Mouse (Mus musculus): ENCODE data around the gene Pla2r1. TPM values are rescaled to one million over a fixed set of nuclear protein-coding genes. Genes with fewer than 3 reads are reported as not detected.

Gene Pla2r1
- polyA plus RNA-seq, 1 experiment from 2014 or later = 2.1 TPM

DNA sequence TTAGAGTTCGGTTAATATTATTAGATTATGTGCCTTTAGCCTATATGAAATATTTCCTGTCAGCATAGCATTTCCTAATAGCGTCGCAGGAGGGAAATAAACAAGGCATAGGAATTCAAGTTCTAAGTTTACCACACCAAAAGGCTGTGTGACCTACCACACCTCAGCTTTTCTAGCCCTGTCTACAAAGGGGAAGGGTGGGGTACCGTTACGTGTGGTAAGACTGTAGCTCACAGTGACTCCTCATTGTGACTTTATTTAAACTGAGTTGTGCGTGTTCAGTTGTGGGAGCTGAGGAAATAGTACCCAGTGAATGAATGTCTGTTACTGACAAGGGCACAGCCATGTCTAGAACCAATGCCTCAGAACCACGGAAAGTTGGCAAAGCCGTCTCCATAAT is 178.0 kb downstream of the Pla2r1 start:
- no peak for ATAC-seq (ENCODE audit: extremely low read depth, insufficient number of reproducible peaks, low FRiP score, low TSS enrichment)
- WGBS = 92% methylated on average over 8 of the region's 8 CpGs
- no peaks in the 10 kb centered on the region for H3K9me3 ChIP-seq

DNA sequence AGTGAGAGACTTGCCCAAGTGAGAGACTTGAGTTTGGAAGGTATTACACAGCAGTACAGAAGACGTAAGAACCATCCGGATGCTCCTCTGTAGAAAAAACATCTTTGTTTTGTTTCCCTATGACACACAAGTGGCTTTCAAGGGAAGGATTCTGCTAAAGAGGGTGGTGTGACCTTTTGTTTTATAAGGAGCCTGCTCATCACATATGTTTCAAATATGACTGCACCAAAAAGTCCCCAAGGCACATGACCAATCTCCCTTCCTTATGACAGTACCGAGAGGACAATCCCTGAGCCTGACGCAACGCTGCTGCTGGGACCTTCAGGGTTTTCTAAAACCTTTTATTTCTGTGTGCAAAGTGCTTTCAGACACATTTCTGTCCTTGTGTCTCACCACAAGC is 182.9 kb downstream of the Pla2r1 start:
- H3K27me3 ChIP-seq (replicated peaks) = no peaks in the 10 kb centered on the region
- H3K4me3 ChIP-seq = no peak overlapping the region
- no peak overlapping the region for H3K27ac ChIP-seq (replicated peaks)
- 93% methylated on average over 5 of the region's 5 CpGs for WGBS
- no peaks in the 10 kb centered on the region for H3K9me3 ChIP-seq
- H3K36me3 ChIP-seq = no peaks in the 10 kb centered on the region
- ATAC-seq (ENCODE audit: extremely low read depth, insufficient number of reproducible peaks, low FRiP score, low TSS enrichment) = no peak
- no peak overlapping the region for H3K4me2 ChIP-seq
- peaks cover 14% of the 10 kb centered on the region for H3K4me1 ChIP-seq
- no peak overlapping the region for H3K9ac ChIP-seq

More for the DNA sequence above, 178.0 kb downstream of the Pla2r1 start:
- no peaks in the 10 kb centered on the region for H3K4me1 ChIP-seq
- no peak overlapping the region for H3K27ac ChIP-seq (replicated peaks)
- no peak overlapping the region for H3K4me3 ChIP-seq
- H3K9ac ChIP-seq = no peak overlapping the region
- H3K27me3 ChIP-seq (replicated peaks) = no peaks in the 10 kb centered on the region
- H3K36me3 ChIP-seq = no peaks in the 10 kb centered on the region
- H3K4me2 ChIP-seq = no peak overlapping the region

GRCm38 (mm10) chr2:60369454-60369853 is 183.7 kb downstream of the Pla2r1 start:
- ATAC-seq (ENCODE audit: extremely low read depth, insufficient number of reproducible peaks, low FRiP score, low TSS enrichment) = no peak
- Histone ChIP-seq H3K4me3 (no peak overlapping the region), H3K27me3 (replicated peaks) (no peaks in the 10 kb centered on the region), H3K4me1 (peaks cover 15% of the 10 kb centered on the region), H3K27ac (replicated peaks) (no peak overlapping the region), H3K9ac (no peak overlapping the region), H3K9me3 (no peaks in the 10 kb centered on the region), H3K36me3 (no peaks in the 10 kb centered on the region), H3K4me2 (no peak overlapping the region)
- WGBS = 84% methylated on average over 4 of the region's 4 CpGs

DNA sequence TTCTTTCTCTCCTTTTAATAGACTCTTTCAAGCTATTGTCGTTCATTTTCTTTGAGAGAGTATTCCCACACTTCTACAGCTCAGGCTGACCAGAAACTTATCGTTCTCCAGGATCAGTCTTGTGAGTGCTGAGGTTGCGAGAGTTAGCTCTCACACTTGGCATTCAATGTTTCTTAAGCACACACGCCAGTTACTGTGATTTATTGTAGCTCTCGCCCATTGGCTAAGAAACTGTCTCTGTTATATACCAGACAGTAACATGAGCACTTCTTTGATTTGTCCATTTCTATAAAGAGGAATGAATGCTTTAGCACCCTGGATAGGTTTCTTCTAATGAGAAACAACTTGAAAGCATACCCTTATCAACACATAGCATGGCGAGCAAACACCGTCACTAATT is 185.2 kb downstream of the Pla2r1 start:
- Histone ChIP-seq H3K27ac (replicated peaks) (no peak overlapping the region), H3K4me3 (no peak overlapping the region), H3K9ac (no peak overlapping the region), H3K4me2 (no peak overlapping the region), H3K9me3 (no peaks in the 10 kb centered on the region), H3K4me1 (peaks cover 15% of the 10 kb centered on the region), H3K36me3 (no peaks in the 10 kb centered on the region), H3K27me3 (replicated peaks) (no peaks in the 10 kb centered on the region)
- WGBS = 75% methylated on average over 7 of the region's 7 CpGs
- ATAC-seq (ENCODE audit: extremely low read depth, insufficient number of reproducible peaks, low FRiP score, low TSS enrichment) = no peak

Other genes starting within 250 kb of the Pla2r1 start
- 1.3 TPM in 2 replicates for gene Ly75, start 170.0 kb downstream of the Pla2r1 start, polyA plus RNA-seq (2015; fragmentation: Nextera tagmentation; extraction: Ambion mirVana)
- gene Itgb6, start 169.3 kb upstream of the Pla2r1 start, polyA plus RNA-seq (2015; fragmentation: Nextera tagmentation; extraction: Ambion mirVana) = 0.20 and 0.29 TPM in 2 replicates

All from heart, embryonic 13.5 days (tissue).